Mouse (Mus musculus): ENCODE results near the gene Zbtb8os.
"Not testable (repeated sequence)": the region's sequence is repeated elsewhere in the genome, so short reads cannot be mapped to it uniquely, and the experiment has no call there.

Zbtb8os gene

DNA sequence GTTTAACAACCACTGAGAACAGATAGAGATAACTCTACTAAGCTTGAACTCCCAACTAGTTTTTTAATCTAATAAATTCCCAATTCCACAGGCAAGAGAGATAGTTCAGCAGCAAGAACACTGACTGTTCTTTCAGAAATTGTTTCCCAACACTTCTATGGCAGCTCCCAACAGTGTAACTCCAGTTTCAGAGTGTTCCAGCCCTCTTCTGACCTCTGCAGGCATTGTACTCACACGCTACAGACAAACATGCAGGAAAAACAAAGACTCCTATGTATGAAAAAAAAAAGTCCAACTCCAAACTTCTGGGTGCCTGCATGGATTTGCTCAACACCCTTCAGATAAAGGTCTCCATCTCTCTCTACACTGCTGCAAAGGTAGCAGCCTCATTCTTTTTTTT lies 2.6 kb upstream of the Zbtb8os start:
- in situ Hi-C loops (cut with MboI, MseI) = no loop called here

GRCm38 (mm10) chr4:129334677-129335215 lies 749 bp upstream of the Zbtb8os start:
- in situ Hi-C loops (cut with MboI, MseI) = no loop called here

GRCm38 (mm10) chr4:129336291-129336690 lies 796 bp downstream of the Zbtb8os start:
- in situ Hi-C loops (cut with MboI, MseI) = no loop called here

DNA sequence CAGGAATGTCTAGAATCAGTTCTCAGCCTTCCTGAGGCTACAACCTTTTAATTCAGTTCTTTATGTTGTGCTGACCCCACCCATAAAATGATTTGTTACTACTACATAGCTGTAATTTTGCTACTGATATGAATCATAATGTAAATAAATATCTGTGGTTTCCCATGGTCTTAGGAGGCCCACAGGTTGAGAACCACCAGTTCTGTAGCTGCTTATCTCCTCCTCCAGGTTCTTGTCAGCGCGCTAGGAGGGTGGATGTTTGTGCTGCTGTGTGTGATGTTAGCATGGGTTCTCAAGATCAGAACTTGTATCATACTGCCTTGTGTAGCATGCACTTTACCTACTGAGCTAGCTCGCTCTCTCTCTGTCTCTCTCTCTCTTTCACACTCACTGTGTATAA lies 4.2 kb downstream of the Zbtb8os start:
- in situ Hi-C loops (cut with MboI, MseI) = loop anchor here (10.0 kb wide), 1 partner anchor 275 kb away; the partner anchor contains the start of genes Dcdc2b and Iqcc

- in situ Hi-C loops (cut with MboI, MseI) = loop anchor here (10.0 kb wide), 1 partner anchor 273 kb away; the partner anchor contains the start of genes Dcdc2b and Iqcc
These were observed 6.4 kb downstream of the Zbtb8os start for GRCm38 (mm10) chr4:129341888-129342287.

GRCm38 (mm10) chr4:129342705-129343104 lies 7.2 kb downstream of the Zbtb8os start:
- in situ Hi-C loops (cut with MboI, MseI) = loop anchor here (10.0 kb wide), 1 partner anchor 272 kb away; the partner anchor contains the start of genes Dcdc2b and Iqcc

- in situ Hi-C loops (cut with MboI, MseI) = loop anchor here (10.0 kb wide), 1 partner anchor 268 kb away; the partner anchor contains the start of genes Dcdc2b and Iqcc
These were observed 11.1 kb downstream of the Zbtb8os start for GRCm38 (mm10) chr4:129346481-129347154.

- in situ Hi-C loops (cut with MboI, MseI) = loop anchor here (5.0 kb wide), 1 partner anchor 107 kb away; no protein-coding TSS in a partner anchor
These were observed 15.1 kb downstream of the Zbtb8os start for GRCm38 (mm10) chr4:129350644-129351043.

DNA sequence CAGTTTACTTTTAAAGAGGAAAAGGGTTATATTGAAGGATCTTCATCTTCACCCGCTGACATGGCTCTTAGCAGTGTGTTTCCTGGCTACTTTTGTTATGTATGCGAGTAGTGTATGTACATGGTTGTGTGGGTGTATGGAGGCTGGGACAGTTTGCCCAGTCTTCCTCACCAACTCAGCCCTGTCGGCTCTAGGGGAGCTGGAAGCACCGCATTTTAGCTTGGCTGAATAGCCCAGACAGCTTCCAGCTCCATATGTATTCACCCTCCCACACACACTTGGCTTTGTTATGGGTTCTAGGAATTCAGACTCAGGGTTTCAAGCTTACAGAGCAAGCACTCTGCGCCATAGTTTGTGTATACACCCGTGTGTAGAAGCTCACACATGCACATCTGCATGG lies 15.6 kb downstream of the Zbtb8os start:
- in situ Hi-C loops (cut with MboI, MseI) = loop anchor here (5.0 kb wide), 1 partner anchor 106 kb away; no protein-coding TSS in a partner anchor

GRCm38 (mm10) chr4:129353176-129353575 lies 17.7 kb downstream of the Zbtb8os start:
- in situ Hi-C loops (cut with MboI, MseI) = loop anchor here (5.0 kb wide), 1 partner anchor 104 kb away; no protein-coding TSS in a partner anchor

GRCm38 (mm10) chr4:129354236-129354635 lies 18.7 kb downstream of the Zbtb8os start:
- in situ Hi-C loops (cut with MboI, MseI) = loop anchor here (5.0 kb wide), 1 partner anchor 103 kb away; no protein-coding TSS in a partner anchor

- in situ Hi-C loops (cut with MboI, MseI) = no loop called here
These were observed 22.2 kb downstream of the Zbtb8os start for GRCm38 (mm10) chr4:129357613-129358163.

DNA sequence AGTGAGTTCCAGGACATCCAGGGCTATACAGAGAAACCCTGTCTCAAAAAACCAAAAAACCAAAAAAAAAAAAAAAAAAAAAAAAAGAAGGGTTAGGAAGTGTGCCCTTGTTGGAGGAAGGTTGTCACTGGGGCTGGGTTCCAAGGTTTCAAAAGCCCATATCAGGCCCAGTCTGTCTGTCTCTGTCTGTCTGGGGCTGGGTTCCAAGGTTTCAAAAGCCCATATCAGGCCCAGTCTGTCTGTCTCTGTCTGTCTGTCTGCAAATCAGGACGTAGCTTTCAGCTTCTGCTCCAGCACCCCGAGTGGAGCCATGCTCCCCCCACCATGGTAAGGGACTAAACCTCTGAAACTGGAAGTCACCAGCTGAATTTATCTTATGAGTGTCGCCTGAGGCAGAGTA lies 26.7 kb downstream of the Zbtb8os start:
- in situ Hi-C loops (cut with MboI, MseI) = not testable (repeated sequence)

DNA sequence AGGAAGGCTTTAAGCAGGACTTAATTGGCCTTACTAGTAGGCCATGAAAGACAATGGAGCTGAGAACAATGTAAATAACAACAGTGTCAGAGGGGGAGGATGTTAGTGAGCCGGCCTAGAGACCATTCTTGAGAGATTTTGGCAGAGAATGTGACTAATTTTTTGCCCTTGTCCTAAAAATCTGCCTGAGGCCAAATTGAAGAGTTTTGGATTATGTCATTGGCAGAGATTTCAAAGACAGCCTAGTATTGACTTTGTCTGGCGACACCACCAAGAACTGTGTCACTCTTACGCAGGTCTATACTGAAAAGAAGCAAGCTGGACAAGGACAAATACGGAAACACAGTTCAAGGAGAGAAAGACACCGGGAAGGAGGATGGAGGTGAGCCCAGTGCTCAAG lies 27.3 kb downstream of the Zbtb8os start:
- in situ Hi-C loops (cut with MboI, MseI) = no loop called here

DNA sequence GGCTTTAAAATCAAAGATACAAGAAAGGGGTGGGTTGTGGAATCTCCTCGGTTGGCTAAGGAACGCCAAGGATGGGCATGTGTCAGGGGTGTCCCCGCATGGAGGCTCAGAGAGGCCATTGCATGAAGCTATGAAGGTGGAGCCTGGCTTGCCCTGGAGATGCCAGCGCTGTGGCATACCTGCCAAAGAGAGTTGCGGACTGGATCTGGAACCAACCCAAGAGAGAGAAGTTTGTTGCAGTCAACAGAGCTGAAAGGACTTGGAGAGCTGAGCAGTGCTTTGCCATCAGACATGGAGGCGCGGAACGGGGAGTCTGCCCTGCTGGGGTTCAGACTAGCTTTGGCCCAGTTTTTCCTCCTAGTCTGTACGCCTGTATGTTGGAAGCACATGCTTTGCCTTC lies 28.0 kb downstream of the Zbtb8os start:
- in situ Hi-C loops (cut with MboI, MseI) = no loop called here

DNA sequence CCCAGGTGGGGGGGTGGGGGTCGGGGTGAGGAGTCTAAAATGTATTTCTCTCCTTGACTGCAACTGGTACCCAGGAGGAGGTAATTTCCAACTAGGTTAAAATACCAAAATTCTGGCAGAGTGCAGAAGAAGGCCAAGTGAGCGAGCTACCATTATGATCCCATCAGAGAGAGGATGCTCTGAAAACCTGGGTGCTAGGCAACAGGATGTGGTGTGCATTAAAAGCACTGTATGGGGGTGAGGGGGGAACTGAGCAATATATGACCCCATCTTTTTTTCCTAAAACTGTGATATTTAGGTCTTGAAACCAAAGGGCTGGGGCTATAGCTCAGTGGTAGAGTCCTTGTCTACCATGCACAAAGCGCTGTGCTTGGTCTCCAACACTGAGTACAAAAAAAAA lies 28.9 kb downstream of the Zbtb8os start:
- in situ Hi-C loops (cut with MboI, MseI) = no loop called here

- in situ Hi-C loops (cut with MboI, MseI) = no loop called here
These were observed 29.7 kb downstream of the Zbtb8os start for GRCm38 (mm10) chr4:129365224-129365623.

DNA sequence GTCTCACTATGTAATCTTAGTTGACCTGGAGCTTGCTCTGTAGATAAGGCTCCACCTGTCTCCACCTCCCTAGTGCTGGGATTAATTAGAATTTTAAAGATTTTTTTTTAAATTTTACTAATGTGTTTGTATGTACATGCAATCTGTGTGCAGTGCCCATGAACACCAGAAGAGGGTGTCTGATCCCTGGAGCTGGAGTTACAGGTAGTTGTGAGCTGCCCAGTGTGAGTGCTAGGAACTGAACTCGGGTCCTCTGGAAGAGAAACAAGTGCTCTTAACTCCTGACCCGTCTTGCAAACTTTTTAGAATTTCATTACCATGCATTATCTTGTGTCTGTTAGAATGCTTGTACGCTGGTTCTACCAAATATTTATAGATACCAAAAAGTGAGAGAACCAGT lies 35.9 kb downstream of the Zbtb8os start:
- in situ Hi-C loops (cut with MboI, MseI) = loop anchor here (5.0 kb wide), 1 partner anchor 41 kb away; no protein-coding TSS in a partner anchor

DNA sequence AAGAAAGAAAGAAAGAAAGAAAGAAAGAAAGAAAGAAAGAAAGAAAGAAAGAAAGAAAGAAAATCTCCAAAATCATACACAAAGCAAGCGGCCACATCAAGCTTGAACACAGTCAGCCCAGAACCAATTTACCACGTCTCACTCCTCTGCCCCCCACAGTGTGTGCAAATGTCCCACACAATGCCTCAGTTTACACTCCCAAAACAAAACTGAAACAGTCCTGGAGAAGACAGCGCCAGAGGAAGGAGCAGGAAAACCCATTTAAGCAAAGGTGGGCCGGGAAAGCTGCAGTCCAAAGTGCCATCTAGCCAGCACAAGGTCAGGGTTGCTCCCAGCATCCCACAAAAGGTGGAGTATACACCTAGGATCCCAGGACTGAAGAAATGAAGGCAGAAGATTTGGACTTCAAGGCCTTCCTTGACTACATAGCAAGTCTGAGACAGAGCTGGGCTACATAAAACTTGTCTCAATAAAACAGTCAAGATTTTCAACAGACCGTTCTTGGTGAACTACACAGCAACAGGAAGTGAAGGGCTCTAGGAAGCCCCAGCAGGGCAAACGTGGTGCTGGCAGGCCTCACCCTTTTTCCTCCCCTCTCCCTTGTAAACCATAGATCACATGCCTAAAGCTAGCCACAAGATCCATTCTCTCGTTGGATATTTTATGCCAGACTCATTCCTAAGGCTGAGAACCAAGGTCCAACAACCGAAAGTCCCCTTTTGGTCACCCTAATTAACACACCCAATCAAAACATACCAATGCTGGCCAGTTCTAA lies 37.9 kb downstream of the Zbtb8os start:
- in situ Hi-C loops (cut with MboI, MseI) = loop anchor here (5.0 kb wide), 1 partner anchor 39 kb away; no protein-coding TSS in a partner anchor

- in situ Hi-C loops (cut with MboI, MseI) = loop anchor here (5.0 kb wide), 1 partner anchor 38 kb away; no protein-coding TSS in a partner anchor
These were observed 38.8 kb downstream of the Zbtb8os start for GRCm38 (mm10) chr4:129374219-129374755.

- in situ Hi-C loops (cut with MboI, MseI) = loop anchor here (5.0 kb wide), 1 partner anchor 37 kb away; no protein-coding TSS in a partner anchor
These were observed 39.5 kb downstream of the Zbtb8os start for GRCm38 (mm10) chr4:129375000-129375399.

All from regulatory T cell (primary cell).